Mouse (Mus musculus): ENCODE data around the gene Klhl2. TPM values are rescaled to one million over a fixed set of nuclear protein-coding genes. Genes with fewer than 3 reads are reported as not detected.

Klhl2 gene
- polyA plus RNA-seq, 1 experiment, result 0.04 TPM

DNA sequence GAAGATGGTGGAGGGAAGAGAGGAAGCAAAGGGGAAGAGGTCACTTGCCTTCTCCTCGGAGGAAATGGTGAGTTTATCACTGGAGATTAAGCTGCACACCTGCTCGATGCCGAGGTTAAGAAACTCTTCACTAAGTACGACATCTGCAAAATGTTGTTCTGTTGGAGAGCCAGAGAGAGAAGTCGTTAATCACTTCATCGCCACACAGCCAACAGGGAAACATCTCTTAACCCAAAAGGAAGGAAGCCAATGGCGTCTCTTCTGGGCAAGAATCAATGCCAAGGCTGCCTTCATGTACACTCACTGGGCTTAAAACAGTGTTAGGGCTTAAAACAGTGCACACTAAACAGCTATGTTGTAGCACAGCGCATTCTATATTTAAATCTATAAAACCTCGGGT lies 85.7 kb downstream of the Klhl2 start:
- Histone ChIP-seq H3K27me3 (ENCODE audit: control insufficient read depth) (no peaks in the 10 kb centered on the region), H3K36me3 (ENCODE audit: control insufficient read depth) (no peaks in the 10 kb centered on the region), H3K4me3 (replicated peaks) (no peak overlapping the region), H3K4me1 (ENCODE audit: control insufficient read depth) (no peaks in the 10 kb centered on the region), H3K9me3 (ENCODE audit: control insufficient read depth, low read length) (no peaks in the 10 kb centered on the region)
- no peak for TF ChIP-seq GATA1 (IDR thresholded peaks at IDR 0.05; ENCODE audit: low read length)
- no peak for TF ChIP-seq TAL1 (IDR thresholded peaks at IDR 0.05; ENCODE audit: low read length)

DNA sequence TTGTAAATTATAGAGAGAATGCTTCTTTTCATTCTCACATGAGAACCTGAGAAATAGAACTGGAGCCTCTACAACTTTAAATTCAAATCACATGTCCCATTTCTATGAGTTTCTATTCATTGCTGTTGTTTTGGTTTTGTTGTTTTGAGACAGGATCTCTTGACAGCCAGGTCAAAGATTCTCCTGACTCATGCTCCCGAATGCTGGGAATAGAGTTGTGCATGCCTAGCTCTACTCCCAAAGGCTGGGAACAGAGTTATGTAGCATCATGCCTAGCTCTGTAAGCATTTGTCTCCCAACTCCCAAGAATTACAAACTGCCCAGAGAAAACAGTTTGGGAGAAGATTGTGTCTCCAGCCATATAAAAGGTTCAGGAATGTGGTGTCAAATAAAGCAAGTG lies 87.1 kb downstream of the Klhl2 start:
- no peaks in the 10 kb centered on the region for H3K9me3 ChIP-seq (ENCODE audit: control insufficient read depth, low read length)
- H3K27me3 ChIP-seq (ENCODE audit: control insufficient read depth), result no peaks in the 10 kb centered on the region
- TF ChIP-seq GATA1 (IDR thresholded peaks at IDR 0.05; ENCODE audit: low read length) (no peak), TAL1 (IDR thresholded peaks at IDR 0.05; ENCODE audit: low read length) (no peak)
- H3K4me1 ChIP-seq (ENCODE audit: control insufficient read depth), result no peaks in the 10 kb centered on the region
- no peak overlapping the region for H3K4me3 ChIP-seq (replicated peaks)
- no peaks in the 10 kb centered on the region for H3K36me3 ChIP-seq (ENCODE audit: control insufficient read depth)

- H3K4me1 ChIP-seq (ENCODE audit: control insufficient read depth), result no peaks in the 10 kb centered on the region
- H3K4me3 ChIP-seq (replicated peaks), result no peak overlapping the region
- no peaks in the 10 kb centered on the region for H3K27me3 ChIP-seq (ENCODE audit: control insufficient read depth)
- no peaks in the 10 kb centered on the region for H3K9me3 ChIP-seq (ENCODE audit: control insufficient read depth, low read length)
- no peak for TF ChIP-seq TAL1 (IDR thresholded peaks at IDR 0.05; ENCODE audit: low read length)
- no peak for TF ChIP-seq GATA1 (IDR thresholded peaks at IDR 0.05; ENCODE audit: low read length)
- peaks cover 2% of the 10 kb centered on the region; the same call in 1 of the 2 replicates for H3K36me3 ChIP-seq (ENCODE audit: control insufficient read depth)
Observed at GRCm38 (mm10) chr8:64761430-64761829, 88.4 kb downstream of the Klhl2 start.

DNA sequence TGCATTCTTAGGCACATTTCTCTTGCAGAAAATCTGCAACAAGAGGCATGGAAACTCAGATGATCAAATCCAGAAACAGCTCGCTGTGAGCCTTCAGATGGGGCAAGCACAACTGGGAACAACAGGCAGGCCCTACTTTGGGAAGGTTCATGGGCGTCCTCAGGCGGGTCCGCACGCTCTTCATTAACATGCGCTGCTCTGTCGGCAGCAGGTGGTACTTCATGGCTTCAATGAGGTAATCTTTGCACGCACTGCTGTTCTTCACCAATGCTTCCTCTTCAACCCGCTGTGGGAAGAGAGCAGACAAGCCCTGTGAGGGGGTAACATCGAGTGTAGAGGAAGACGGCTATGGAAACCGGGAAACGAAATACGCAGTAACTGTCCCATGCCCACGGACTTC lies 91.9 kb downstream of the Klhl2 start:
- TF ChIP-seq TAL1 (IDR thresholded peaks at IDR 0.05; ENCODE audit: low read length), result no peak
- no peaks in the 10 kb centered on the region for H3K4me1 ChIP-seq (ENCODE audit: control insufficient read depth)
- peaks cover 6% of the 10 kb centered on the region; the same call in 1 of the 2 replicates for H3K36me3 ChIP-seq (ENCODE audit: control insufficient read depth)
- H3K4me3 ChIP-seq (replicated peaks), result no peak overlapping the region
- H3K9me3 ChIP-seq (ENCODE audit: control insufficient read depth, low read length), result no peaks in the 10 kb centered on the region
- H3K27me3 ChIP-seq (ENCODE audit: control insufficient read depth), result no peaks in the 10 kb centered on the region

DNA sequence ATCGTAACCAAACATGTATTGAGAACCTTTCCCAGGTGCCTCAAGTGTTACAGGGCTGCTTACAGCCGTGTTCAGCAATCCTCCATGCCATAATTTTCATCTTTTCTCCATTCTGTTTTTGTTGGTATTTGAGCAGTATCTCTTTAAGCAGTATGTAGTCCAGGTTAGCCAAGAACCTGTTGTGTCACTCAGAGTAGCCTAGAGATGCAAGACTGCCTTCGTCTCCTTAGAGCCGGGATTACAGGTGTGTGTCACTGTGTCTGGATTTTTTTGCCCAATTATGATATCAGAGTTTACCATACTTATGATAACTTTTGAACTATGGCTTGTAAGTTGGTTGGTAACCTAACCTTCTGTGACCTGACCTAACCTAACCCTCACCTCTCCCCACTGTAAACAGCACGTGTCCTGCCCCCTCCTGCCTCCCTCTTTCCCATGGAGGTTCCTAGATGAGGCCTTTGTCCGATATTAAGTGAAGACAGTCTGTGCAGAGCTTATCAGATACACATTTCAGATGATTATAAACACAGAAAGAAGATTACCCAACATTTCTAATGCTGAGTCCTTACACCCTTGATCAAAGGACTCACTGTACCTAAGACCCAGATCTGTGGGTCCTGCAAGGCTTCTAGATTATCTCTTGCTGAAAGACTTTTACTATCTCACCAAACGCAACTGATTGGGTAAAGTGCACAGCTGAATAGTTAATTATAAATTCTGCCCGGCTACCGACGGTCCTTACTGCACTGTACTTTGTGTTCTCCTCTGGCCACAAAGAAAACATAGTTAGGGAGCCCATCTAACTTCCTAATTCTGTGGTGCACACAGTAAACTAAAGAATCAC lies 103.4 kb downstream of the Klhl2 start:
- Histone ChIP-seq H3K9me3 (ENCODE audit: control insufficient read depth, low read length) (no peaks in the 10 kb centered on the region), H3K4me3 (replicated peaks) (no peak overlapping the region), H3K27me3 (ENCODE audit: control insufficient read depth) (no peaks in the 10 kb centered on the region), H3K4me1 (ENCODE audit: control insufficient read depth) (no peaks in the 10 kb centered on the region; the same call in 1 of the 2 replicates), H3K36me3 (ENCODE audit: control insufficient read depth) (peaks cover 4% of the 10 kb centered on the region; the same call in 1 of the 2 replicates)
- TF ChIP-seq GATA1 (IDR thresholded peaks at IDR 0.05; ENCODE audit: low read length) (no peak), TAL1 (IDR thresholded peaks at IDR 0.05; ENCODE audit: low read length) (no peak)

DNA sequence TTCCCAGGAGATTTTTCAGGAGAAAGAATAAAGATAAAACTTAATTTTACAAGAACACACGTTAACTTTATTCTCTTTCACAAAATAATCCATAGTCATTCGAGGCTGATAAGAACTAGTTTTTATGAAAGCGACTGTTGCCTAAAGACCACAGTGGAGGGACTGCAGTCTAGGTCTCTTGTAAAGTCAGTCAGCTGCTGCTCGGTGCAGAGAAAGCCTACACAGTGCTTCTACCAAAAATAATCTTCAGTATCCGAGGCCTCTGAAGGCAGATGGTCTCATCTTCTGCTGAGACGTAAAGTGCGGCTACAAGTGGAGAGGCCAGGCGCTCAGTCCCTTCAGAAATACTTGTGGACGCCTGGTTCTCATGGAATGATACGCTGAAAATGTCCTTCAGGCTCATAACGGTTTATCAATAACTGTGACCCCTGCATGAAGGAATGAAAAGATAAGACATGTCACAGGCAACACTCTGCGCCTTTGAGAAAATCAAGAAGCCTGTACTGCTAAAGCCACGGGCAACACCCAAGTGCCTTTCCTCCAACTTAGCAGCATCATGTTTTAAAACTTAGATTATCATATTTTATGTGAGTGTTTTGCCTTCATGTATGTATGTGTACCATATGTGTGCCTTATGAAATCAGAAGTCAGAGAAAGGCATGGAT lies 109.1 kb downstream of the Klhl2 start:
- no peaks in the 10 kb centered on the region for H3K9me3 ChIP-seq (ENCODE audit: control insufficient read depth, low read length)
- H3K36me3 ChIP-seq (ENCODE audit: control insufficient read depth), result no peaks in the 10 kb centered on the region; the same call in 1 of the 2 replicates
- TF ChIP-seq GATA1 (IDR thresholded peaks at IDR 0.05; ENCODE audit: low read length) (no peak), TAL1 (IDR thresholded peaks at IDR 0.05; ENCODE audit: low read length) (no peak)

DNA sequence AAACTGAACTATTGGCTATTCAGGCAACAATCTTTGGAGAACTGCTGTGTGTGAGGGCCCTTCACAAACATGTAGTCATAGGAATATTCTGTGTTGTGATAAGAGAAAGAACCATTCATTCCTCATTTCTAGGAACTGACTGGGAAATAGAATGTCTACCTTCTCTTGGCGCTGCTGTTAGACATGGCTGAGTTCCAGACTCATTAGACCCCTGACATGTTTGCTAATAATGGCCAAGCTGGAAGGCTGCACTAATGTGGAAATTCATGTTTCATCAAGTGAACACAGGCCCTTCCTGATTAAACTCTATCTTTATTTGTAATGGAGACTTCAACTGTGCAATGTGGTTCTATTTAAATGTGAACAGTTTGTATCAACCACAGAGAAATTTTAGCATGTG lies 110.9 kb downstream of the Klhl2 start:
- TF ChIP-seq TAL1 (IDR thresholded peaks at IDR 0.05; ENCODE audit: low read length) (no peak), GATA1 (IDR thresholded peaks at IDR 0.05; ENCODE audit: low read length) (no peak)
- no peaks in the 10 kb centered on the region; the same call in 1 of the 2 replicates for H3K36me3 ChIP-seq (ENCODE audit: control insufficient read depth)
- H3K4me3 ChIP-seq (replicated peaks), result no peak overlapping the region
- H3K27me3 ChIP-seq (ENCODE audit: control insufficient read depth), result no peaks in the 10 kb centered on the region
- H3K9me3 ChIP-seq (ENCODE audit: control insufficient read depth, low read length), result no peaks in the 10 kb centered on the region
- H3K4me1 ChIP-seq (ENCODE audit: control insufficient read depth), result peaks cover 23% of the 10 kb centered on the region

More for the DNA sequence above, 109.1 kb downstream of the Klhl2 start:
- H3K27me3 ChIP-seq (ENCODE audit: control insufficient read depth), result no peaks in the 10 kb centered on the region
- H3K4me1 ChIP-seq (ENCODE audit: control insufficient read depth), result peaks cover 14% of the 10 kb centered on the region
- H3K4me3 ChIP-seq (replicated peaks), result peak overlapping the region; percentile 38

- no peaks in the 10 kb centered on the region for H3K9me3 ChIP-seq (ENCODE audit: control insufficient read depth, low read length)
- no peak overlapping the region for H3K4me3 ChIP-seq (replicated peaks)
- H3K36me3 ChIP-seq (ENCODE audit: control insufficient read depth), result no peaks in the 10 kb centered on the region
- peaks cover 39% of the 10 kb centered on the region for H3K4me1 ChIP-seq (ENCODE audit: control insufficient read depth)
- TF ChIP-seq TAL1 (IDR thresholded peaks at IDR 0.05; ENCODE audit: low read length) (no peak), GATA1 (IDR thresholded peaks at IDR 0.05; ENCODE audit: low read length) (no peak)
- no peaks in the 10 kb centered on the region for H3K27me3 ChIP-seq (ENCODE audit: control insufficient read depth)
Observed at GRCm38 (mm10) chr8:64736767-64737323, 113.0 kb downstream of the Klhl2 start.

DNA sequence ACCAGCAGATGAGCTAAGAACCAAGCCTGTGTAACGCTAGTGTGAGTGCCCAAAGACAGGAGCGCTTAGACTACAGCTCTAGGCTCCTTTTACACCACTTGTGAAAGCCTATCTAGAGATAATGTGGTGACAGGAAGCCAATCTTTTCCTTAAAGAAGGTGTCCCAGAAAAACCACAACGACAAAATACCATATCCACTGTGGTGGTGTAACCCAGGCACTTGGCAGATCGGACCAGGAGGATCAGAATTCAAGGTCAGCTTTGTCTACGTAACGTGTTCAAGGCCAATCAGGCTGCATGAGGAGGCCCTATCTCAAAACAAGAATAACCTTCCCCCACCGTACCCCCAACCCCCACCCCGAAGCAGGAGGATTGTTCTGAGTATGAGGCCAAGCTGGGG lies 114.7 kb downstream of the Klhl2 start:
- Histone ChIP-seq H3K36me3 (ENCODE audit: control insufficient read depth) (peaks cover 7% of the 10 kb centered on the region), H3K27me3 (ENCODE audit: control insufficient read depth) (no peaks in the 10 kb centered on the region), H3K9me3 (ENCODE audit: control insufficient read depth, low read length) (no peaks in the 10 kb centered on the region), H3K4me3 (replicated peaks) (no peak overlapping the region), H3K4me1 (ENCODE audit: control insufficient read depth) (peaks cover 31% of the 10 kb centered on the region)
- no peak for TF ChIP-seq GATA1 (IDR thresholded peaks at IDR 0.05; ENCODE audit: low read length)
- no peak for TF ChIP-seq TAL1 (IDR thresholded peaks at IDR 0.05; ENCODE audit: low read length)

All from erythroblast, embryonic 14.5 days (primary cell).